Comparison of ENCODE assay signal across 23 mouse cellular contexts in the genomic region with DNA sequence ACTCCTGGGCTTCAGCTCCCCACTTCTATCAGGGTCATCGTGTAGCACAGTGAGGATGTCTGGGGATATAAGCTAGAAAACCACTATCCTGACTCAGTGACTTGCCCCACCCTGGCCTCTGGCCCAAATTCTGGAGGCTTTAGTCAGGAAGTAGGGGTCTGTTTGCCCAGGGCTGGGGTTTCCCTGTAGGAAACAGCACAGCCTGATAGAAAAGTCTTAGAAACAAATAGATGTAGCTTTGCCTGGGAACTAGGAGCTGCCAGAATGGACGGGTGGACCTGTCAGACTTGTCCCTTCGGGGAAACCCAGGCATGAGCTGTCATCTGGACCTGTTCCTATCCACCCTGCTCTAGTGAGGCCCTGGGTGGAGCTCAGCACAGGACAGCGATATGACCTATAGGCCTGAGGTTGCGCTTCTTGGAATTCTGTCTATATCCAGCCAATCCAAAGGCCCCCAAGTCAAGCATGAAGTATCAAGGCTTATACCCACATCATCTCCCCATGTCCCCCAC. TPM values are rescaled to one million over a fixed set of nuclear protein-coding genes. Genes with fewer than 3 reads are reported as not detected.
DNase-seq lines count a peak whose midpoint lies in the region; ATAC-seq and TF ChIP-seq lines count a peak whose summit lies in the region.
"Had no signal": no experiment of that assay in that cellular context is flagged by ENCODE, and none has a peak within 500 bp of the region (broad histone marks: within the 10 kb centered on the region; RNA-seq: fewer than 3 reads in every experiment).

No protein-coding gene starts in this region.

- no peak overlapping the region for H3K27ac ChIP-seq in midbrain, embryonic 15.5 days
- H3K27ac ChIP-seq: embryonic facial prominence, embryonic 13.5 days; forebrain, embryonic 12.5 days; hindbrain, embryonic 13.5 days; intestine, embryonic 15.5 days had no signal

- no peak for ATAC-seq in midbrain, embryonic 15.5 days (replicated peaks)
- ATAC-seq: forebrain, embryonic 16.5 days; intestine, embryonic 15.5 days had no signal

- H3K4me3 ChIP-seq in myocyte = no peak overlapping the region
- H3K4me3 ChIP-seq in midbrain, embryonic 15.5 days = no peak overlapping the region
- H3K4me3 ChIP-seq: embryonic facial prominence, embryonic 13.5 days; forebrain, embryonic 12.5 days; hindbrain, embryonic 13.5 days; intestine, embryonic 15.5 days had no signal

- H3K4me1 ChIP-seq in midbrain, embryonic 15.5 days = no peaks in the 10 kb centered on the region
- H3K4me1 ChIP-seq: forebrain, embryonic 12.5 days; hindbrain, embryonic 13.5 days; intestine, embryonic 15.5 days had no signal

- no peaks in the 10 kb centered on the region for H3K27me3 ChIP-seq in myocyte (ENCODE audit: control insufficient read depth, insufficient read depth, insufficient read length)
- no peaks in the 10 kb centered on the region for H3K27me3 ChIP-seq in midbrain, embryonic 15.5 days (replicated peaks)
- H3K27me3 ChIP-seq: embryonic facial prominence, embryonic 13.5 days; forebrain, embryonic 12.5 days; hindbrain, embryonic 13.5 days; intestine, embryonic 15.5 days had no signal

- H3K9ac ChIP-seq in midbrain, embryonic 15.5 days = no peak overlapping the region
- H3K9ac ChIP-seq: embryonic facial prominence, embryonic 13.5 days; forebrain, embryonic 12.5 days; hindbrain, embryonic 13.5 days; intestine, embryonic 15.5 days had no signal

- no peaks in the 10 kb centered on the region for H3K36me3 ChIP-seq in myocyte (ENCODE audit: control insufficient read depth, insufficient read depth)
- no peaks in the 10 kb centered on the region for H3K36me3 ChIP-seq in midbrain, embryonic 15.5 days (replicated peaks)
- H3K36me3 ChIP-seq: embryonic facial prominence, embryonic 13.5 days; forebrain, embryonic 12.5 days; hindbrain, embryonic 13.5 days; intestine, embryonic 15.5 days had no signal

- no peak for TF ChIP-seq POLR2A in myocyte (IDR thresholded peaks at IDR 0.05; ENCODE audit: insufficient read length, low read depth)

- H3ac ChIP-seq in myocyte (ENCODE audit: control insufficient read depth, insufficient read length) = no peak overlapping the region

- intact Hi-C loops in heart, postnatal 25 days (cut with DNase I) = no loop called here

- H3K4me2 ChIP-seq in myocyte (ENCODE audit: low read depth) = peak overlapping the region; percentile 61
- no peak overlapping the region for H3K4me2 ChIP-seq in midbrain, embryonic 15.5 days
- H3K4me2 ChIP-seq: embryonic facial prominence, embryonic 13.5 days; forebrain, embryonic 12.5 days; hindbrain, embryonic 13.5 days; intestine, embryonic 15.5 days had no signal

- no peaks in the 10 kb centered on the region for H3K79me2 ChIP-seq in myocyte (ENCODE audit: control insufficient read depth, insufficient read depth)

- no peaks in the 10 kb centered on the region for H3K9me3 ChIP-seq in midbrain, embryonic 15.5 days
- H3K9me3 ChIP-seq: embryonic facial prominence, embryonic 13.5 days; forebrain, embryonic 12.5 days; hindbrain, embryonic 13.5 days; intestine, embryonic 15.5 days had no signal

- 89% methylated on average over 5 of the region's 5 CpGs for WGBS in midbrain, embryonic 15.5 days

- DNase-seq in heart, adult 11 months = peak; percentile 94
- DNase-seq in heart, postnatal 25 days (ENCODE audit: low spot score) = no peak
- peak; percentile 52 for DNase-seq in Muller cell, postnatal 12 days (ENCODE audit: inconsistent ontology term)
- DNase-seq in testis, postnatal 10 days (ENCODE audit: low spot score) = no peak
- DNase-seq: B cell, adult 2 months; cerebellum, adult 18-20 months; cerebellum, adult 9-11 months; cerebellum, postnatal 36 days; kidney, adult 18-20 months had no signal

TF ChIP-seq in myocyte, 11 proteins besides CTCF, POLR2A, EP300 and RAD21:
- no peak for TF ChIP-seq E2F4 (IDR thresholded peaks at IDR 0.05; ENCODE audit: insufficient read depth)

RNA-seq across cellular contexts. Expression of a gene that starts 24.9 kb away (rescaled TPM):
- total RNA-seq in heart, postnatal 25 days (2021) = not detected
- not detected for polyA plus RNA-seq in myocyte (2012; fragmentation: generic; extraction: Trizol)
- not detected in 2 replicates for polyA plus RNA-seq in midbrain, embryonic 15.5 days (2015; fragmentation: Nextera tagmentation; extraction: Ambion mirVana)
- total RNA-seq: adrenal gland, adult 18-20 months; adrenal gland, postnatal 14 days; granulocyte monocyte progenitor cell, adult 5-6 weeks; heart, postnatal 10 days; hematopoietic stem cell, adult 5-6 weeks had no signal
- polyA plus RNA-seq: embryonic facial prominence, embryonic 13.5 days; forebrain, embryonic 12.5 days; forebrain, embryonic 16.5 days; frontal cortex, adult 2 months; heart, embryonic 14.5 days; hindbrain, embryonic 13.5 days had no signal

RNA-seq across cellular contexts. Expression of a gene that starts 42.5 kb away (rescaled TPM):
- total RNA-seq in heart, postnatal 25 days (2021) = not detected
- not detected for polyA plus RNA-seq in myocyte (2012; fragmentation: generic; extraction: Trizol)
- not detected in 2 replicates for polyA plus RNA-seq in midbrain, embryonic 15.5 days (2015; fragmentation: Nextera tagmentation; extraction: Ambion mirVana)
- total RNA-seq: adrenal gland, adult 18-20 months; adrenal gland, postnatal 14 days; granulocyte monocyte progenitor cell, adult 5-6 weeks; heart, postnatal 10 days; hematopoietic stem cell, adult 5-6 weeks had no signal
- polyA plus RNA-seq: embryonic facial prominence, embryonic 13.5 days; forebrain, embryonic 12.5 days; forebrain, embryonic 16.5 days; frontal cortex, adult 2 months; heart, embryonic 14.5 days; hindbrain, embryonic 13.5 days; intestine, embryonic 15.5 days had no signal

Comparison
In these comparisons a context has a peak if more than half of its experiments do, and no peak if none do; other contexts are left out.
1. DNase-seq: peak in heart, adult 11 months (single experiment) and Muller cell, postnatal 12 days (single experiment); none in heart, postnatal 25 days (single experiment) and testis, postnatal 10 days (single experiment).